Mouse (Mus musculus) limb, embryonic 13.5 days (tissue): ENCODE measurements around the gene Adora2a. TPM values are rescaled to one million over a fixed set of nuclear protein-coding genes. Genes with fewer than 3 reads are reported as not detected.
"Not testable (repeated sequence)": the region's sequence is repeated elsewhere in the genome, so short reads cannot be mapped to it uniquely, and the experiment has no call there.

Experiments used
- ATAC-seq: fragments of 200-750 bp; cut with Nextera tagmentation; 2 replicates; pipeline ENCODE4 v1.8.0; 2017; ENCODE audit warnings: low read depth, moderate number of reproducible peaks, moderate TSS enrichment; ENCODE audit not compliant: low FRiP score
- H3K27ac ChIP-seq: fragments of 300-500 bp; sonication (generic); 2 replicates; pipeline ENCODE4 v1.5.1; 2015; ENCODE audit warnings: inconsistent platforms, mild to moderate bottlenecking, moderate library complexity
- H3K27me3 ChIP-seq: fragments of 300-500 bp; sonication (generic); 2 replicates; pipeline ENCODE4 v1.6.1; 2015; ENCODE audit warnings: mild to moderate bottlenecking, inconsistent platforms
- H3K36me3 ChIP-seq: fragments of 300-500 bp; sonication (generic); 2 replicates; pipeline ENCODE4 v1.6.1; 2015; ENCODE audit warnings: inconsistent platforms, mild to moderate bottlenecking, moderate library complexity
- H3K4me1 ChIP-seq: fragments of 300-500 bp; sonication (generic); 2 replicates; pipeline ENCODE4 v1.6.1; 2015; ENCODE audit warnings: inconsistent platforms
- H3K4me2 ChIP-seq: fragments of 300-500 bp; sonication (generic); replicated peaks from 2 replicates; pipeline ENCODE4 v1.6.1; 2015; ENCODE audit warnings: inconsistent platforms, mild to moderate bottlenecking, moderate library complexity
- H3K4me3 ChIP-seq: fragments of 300-500 bp; sonication (generic); 2 replicates; pipeline ENCODE4 v1.5.1; 2015; ENCODE audit warnings: moderate library complexity, mild to moderate bottlenecking, inconsistent platforms
- H3K9ac ChIP-seq: fragments of 300-500 bp; sonication (generic); 2 replicates; pipeline ENCODE4 v1.6.1; 2015; ENCODE audit warnings: mild to moderate bottlenecking, inconsistent platforms
- H3K9me3 ChIP-seq: fragments of 300-500 bp; sonication (generic); 2 replicates; pipeline ENCODE4 v1.6.1; 2016; ENCODE audit warnings: inconsistent platforms
- WGBS: fragments of 180-500 bp; shearing (Covaris S2); methylation state at CpG from one replicate; pipeline ENCODE4 v1.1.7; 2015; 5-methylcytosine and 5-hydroxymethylcytosine counted together
- polyA plus RNA-seq: library from polyadenylated mRNA; unstranded; fragments of >200 nt; fragmentation: Nextera tagmentation; extraction: Ambion mirVana; gene quantifications from 2 replicates; pipeline ENCODE4 v1.2.1, GENCODE M21; 2015

Gene Adora2a
- 2.2 and 2.6 TPM in 2 replicates for polyA plus RNA-seq

DNA sequence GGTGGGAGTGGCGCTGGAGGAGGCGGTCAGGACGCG is at the start of gene Adora2a:
Gene Adora2a (plus strand): TSS at position 6 of the 36 bp plus-strand sequence.
- H3K27ac ChIP-seq = no peak within 1 kb of the TSS; the same call in 1 of the 2 replicates

DNA sequence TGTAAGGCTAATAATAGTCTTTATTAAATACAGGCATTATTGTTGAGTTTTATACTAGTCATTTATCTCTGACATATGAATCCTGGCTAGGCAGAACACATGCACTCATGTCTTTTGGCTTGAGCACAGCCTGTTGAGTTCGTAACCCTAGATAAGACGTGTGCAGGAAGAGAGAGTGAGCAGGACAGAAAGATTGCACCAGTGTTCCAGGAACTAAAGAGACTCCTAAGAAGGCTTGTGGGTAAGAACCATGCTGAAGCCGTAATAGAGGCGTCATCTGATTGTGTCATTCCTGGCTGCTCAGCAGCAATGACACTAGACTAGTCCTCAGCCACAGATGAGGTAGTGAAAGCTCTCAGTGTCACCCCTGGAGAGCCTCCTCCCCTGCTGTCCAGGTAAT is 43.7 kb upstream of the Adora2a start:
- Histone ChIP-seq H3K9ac (no peak overlapping the region), H3K4me1 (no peaks in the 10 kb centered on the region), H3K4me3 (no peak overlapping the region), H3K4me2 (no peak overlapping the region), H3K27me3 (no peaks in the 10 kb centered on the region), H3K27ac (no peak overlapping the region), H3K9me3 (no peaks in the 10 kb centered on the region), H3K36me3 (peaks cover 69% of the 10 kb centered on the region)
- WGBS = 90% methylated on average over 4 of the region's 4 CpGs
- no peak for ATAC-seq

More for the DNA sequence above, at the start of gene Adora2a:
- peaks cover 16% of the 10 kb centered on the region for H3K36me3 ChIP-seq
- H3K9ac ChIP-seq = peak within 1 kb of the TSS; percentile 55
- peaks cover 53% of the 10 kb centered on the region for H3K27me3 ChIP-seq
- WGBS = 0% methylated on average over 4 of the region's 4 CpGs
- H3K9me3 ChIP-seq = no peaks in the 10 kb centered on the region
- no peak for ATAC-seq
- peaks cover 17% of the 10 kb centered on the region for H3K4me1 ChIP-seq
- H3K4me3 ChIP-seq = peak within 1 kb of the TSS; percentile 50
- H3K4me2 ChIP-seq = peak within 1 kb of the TSS; percentile 74

DNA sequence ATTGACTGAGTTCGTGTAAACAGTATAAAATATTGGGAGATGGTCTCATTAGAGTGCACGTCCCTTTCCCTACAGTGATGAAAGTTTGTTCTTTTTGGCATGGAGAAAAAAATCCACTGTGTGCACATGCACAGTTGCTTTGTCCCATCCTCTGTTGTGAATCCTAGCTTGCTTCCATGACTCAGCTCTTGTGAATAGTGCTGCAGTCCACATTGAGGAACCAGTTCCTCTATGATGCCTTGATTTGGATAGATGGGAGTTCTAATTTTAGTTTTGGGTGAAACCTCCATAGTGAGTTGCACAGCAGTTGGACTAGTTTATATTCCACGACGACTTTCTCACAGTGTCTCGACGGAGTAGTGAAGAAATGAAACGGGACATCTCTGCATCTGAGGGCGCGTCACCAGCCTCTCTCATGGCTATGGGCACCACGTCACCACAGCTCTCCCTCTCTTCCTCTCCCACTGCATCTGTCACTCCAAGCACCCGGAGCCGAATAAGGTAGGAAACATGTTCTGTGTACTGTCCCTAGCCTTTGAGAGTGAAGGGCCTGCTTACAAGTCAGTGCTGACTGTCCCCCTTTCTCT is 40.2 kb upstream of the Adora2a start:
- H3K9ac ChIP-seq = no peak overlapping the region
- H3K4me2 ChIP-seq = no peak overlapping the region
- no peak for ATAC-seq
- no peaks in the 10 kb centered on the region for H3K4me1 ChIP-seq
- peaks cover 75% of the 10 kb centered on the region for H3K36me3 ChIP-seq
- H3K27ac ChIP-seq = no peak overlapping the region
- H3K9me3 ChIP-seq = no peaks in the 10 kb centered on the region
- no peaks in the 10 kb centered on the region for H3K27me3 ChIP-seq
- 93% methylated on average over 12 of the region's 12 CpGs for WGBS
- H3K4me3 ChIP-seq = no peak overlapping the region

DNA sequence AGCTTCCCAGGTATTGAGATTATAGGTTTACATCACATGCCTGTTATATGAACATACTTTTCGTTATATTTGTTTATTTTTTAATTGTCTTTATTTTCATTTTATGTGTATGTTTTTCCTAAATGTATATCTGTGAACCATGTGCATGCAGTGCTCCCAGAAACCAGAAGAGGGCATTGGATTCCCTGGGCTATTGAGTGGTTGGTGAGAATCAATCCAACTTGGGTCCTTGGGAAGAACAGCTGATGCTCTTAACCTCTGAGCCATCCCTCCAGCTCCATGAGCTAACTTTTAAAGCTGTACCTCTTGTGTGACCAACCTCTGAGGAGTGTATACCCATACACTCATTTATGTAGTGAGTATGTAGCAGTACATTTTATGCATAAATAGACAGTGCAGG is 39.2 kb upstream of the Adora2a start:
- Histone ChIP-seq H3K36me3 (peaks cover 70% of the 10 kb centered on the region), H3K27me3 (no peaks in the 10 kb centered on the region), H3K4me2 (no peak overlapping the region), H3K9me3 (no peaks in the 10 kb centered on the region), H3K4me1 (no peaks in the 10 kb centered on the region), H3K9ac (no peak overlapping the region), H3K4me3 (no peak overlapping the region), H3K27ac (no peak overlapping the region)
- no peak for ATAC-seq
- WGBS = 79% methylated on average over 1 of the region's 1 CpGs

DNA sequence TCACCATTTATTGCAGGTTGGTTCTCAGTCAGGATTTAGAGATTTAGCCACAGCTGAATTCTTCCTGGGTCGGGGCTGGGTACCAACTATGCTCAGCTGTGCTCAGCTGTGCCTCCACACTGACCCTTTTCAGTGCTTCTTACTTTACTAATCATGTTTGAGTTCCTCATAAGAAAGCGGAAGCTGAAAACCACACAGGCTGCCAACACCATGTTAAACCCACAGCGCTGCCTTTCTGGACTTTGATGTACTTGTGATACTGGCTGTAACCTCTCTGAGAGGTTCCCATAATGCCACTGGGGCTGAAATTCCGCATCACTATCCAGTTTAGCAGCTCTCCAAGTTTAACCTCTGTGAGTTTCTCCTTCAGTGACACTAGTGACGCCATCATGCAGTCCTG is 34.0 kb upstream of the Adora2a start:
- 89% methylated on average over 5 of the region's 5 CpGs for WGBS
- Histone ChIP-seq H3K9me3 (no peaks in the 10 kb centered on the region), H3K36me3 (peaks cover 59% of the 10 kb centered on the region), H3K9ac (no peak overlapping the region), H3K27ac (no peak overlapping the region), H3K4me1 (no peaks in the 10 kb centered on the region), H3K27me3 (no peaks in the 10 kb centered on the region), H3K4me2 (no peak overlapping the region), H3K4me3 (no peak overlapping the region)
- ATAC-seq = no peak

DNA sequence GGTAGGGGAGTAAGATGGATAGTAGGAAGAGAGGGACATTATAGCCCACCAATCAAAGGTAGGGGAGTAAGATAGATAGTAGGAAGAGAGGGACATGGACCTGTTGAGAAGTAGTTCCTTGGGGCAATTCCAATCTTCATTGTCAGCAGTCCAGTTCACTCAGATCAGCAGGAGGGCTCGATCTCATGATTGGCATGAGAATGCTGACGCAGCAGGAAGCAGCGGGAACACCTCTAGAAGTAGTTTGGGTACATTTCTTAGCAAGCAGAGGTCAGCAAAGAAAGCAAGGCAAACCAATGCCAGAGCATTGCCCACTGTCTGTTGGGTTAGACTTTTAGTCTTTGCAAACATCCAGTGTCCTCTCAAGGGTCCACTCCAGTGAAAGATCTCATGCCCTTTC is 32.9 kb upstream of the Adora2a start:
- no peak for ATAC-seq
- 98% methylated on average over 3 of the region's 3 CpGs for WGBS
- Histone ChIP-seq H3K27ac (no peak overlapping the region), H3K4me2 (no peak overlapping the region), H3K27me3 (no peaks in the 10 kb centered on the region), H3K9ac (no peak overlapping the region), H3K4me1 (no peaks in the 10 kb centered on the region), H3K36me3 (peaks cover 58% of the 10 kb centered on the region), H3K4me3 (no peak overlapping the region), H3K9me3 (no peaks in the 10 kb centered on the region)

DNA sequence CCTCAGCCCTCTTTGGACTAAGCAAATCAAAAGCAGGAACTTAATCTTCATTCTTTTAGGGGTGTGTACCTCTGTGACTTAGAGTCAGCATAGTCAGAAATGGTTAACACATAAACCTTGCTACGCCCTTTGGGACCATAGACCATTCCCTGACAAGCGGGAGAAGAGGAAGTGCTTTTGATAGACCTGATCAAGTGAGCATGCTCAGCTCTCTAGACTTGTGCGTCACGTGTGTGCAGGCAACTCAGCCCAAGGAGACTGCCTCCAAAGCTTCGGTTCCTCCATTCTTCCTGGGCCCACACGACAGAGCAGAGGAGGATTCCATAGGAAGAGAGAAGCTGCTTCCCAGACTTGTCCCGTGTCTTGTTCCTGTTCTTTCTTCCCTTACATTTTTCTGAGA is 28.1 kb upstream of the Adora2a start:
- H3K27me3 ChIP-seq = no peaks in the 10 kb centered on the region
- no peak overlapping the region for H3K4me2 ChIP-seq
- H3K36me3 ChIP-seq = peaks cover 51% of the 10 kb centered on the region
- no peak overlapping the region for H3K4me3 ChIP-seq
- 86% methylated on average over 7 of the region's 7 CpGs for WGBS
- H3K27ac ChIP-seq = no peak overlapping the region
- H3K4me1 ChIP-seq = no peaks in the 10 kb centered on the region
- H3K9ac ChIP-seq = no peak overlapping the region
- no peaks in the 10 kb centered on the region for H3K9me3 ChIP-seq
- no peak for ATAC-seq

DNA sequence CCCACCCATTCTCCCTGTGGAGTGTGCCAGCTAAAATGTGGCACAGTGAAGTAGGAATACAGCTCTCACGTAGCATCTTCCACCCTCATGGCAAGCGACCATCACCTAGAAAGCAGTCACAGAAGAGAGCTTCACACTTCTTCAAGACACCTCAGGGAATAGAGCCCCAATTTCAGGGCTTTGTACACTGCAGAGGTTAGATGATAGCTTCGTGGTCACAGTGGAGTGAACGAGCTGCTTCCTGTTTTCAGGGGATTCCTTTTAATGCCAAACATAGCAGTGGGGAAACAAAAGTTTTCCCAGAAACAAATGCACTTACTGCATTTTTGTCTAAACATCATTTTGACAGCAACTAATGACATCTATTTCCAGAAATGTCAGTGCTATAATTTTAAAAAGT is 27.3 kb upstream of the Adora2a start:
- H3K4me2 ChIP-seq = no peak overlapping the region
- no peaks in the 10 kb centered on the region for H3K27me3 ChIP-seq
- 75% methylated on average over 4 of the region's 4 CpGs for WGBS
- no peak overlapping the region for H3K27ac ChIP-seq
- H3K4me1 ChIP-seq = no peaks in the 10 kb centered on the region
- ATAC-seq = no peak
- H3K9ac ChIP-seq = no peak overlapping the region
- peaks cover 49% of the 10 kb centered on the region for H3K36me3 ChIP-seq
- no peak overlapping the region for H3K4me3 ChIP-seq
- H3K9me3 ChIP-seq = no peaks in the 10 kb centered on the region

DNA sequence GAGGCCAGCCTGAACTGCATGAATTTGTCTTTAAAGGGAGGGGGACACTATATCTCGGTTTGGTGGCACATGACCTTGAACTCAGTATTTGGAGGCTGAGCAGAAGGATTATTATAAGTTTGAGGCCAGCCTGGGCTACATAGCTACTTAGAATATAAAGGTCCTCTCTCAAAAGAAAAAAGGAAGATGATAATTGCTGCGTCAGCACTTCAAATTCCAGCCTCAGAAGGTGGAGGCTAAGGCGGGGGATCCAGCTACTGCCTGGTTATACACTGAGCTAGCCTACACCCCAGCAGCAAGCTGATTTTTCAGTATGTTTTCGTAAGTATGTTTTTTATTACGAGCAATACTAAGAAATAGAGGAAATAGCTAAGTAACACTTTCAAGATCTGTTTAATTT is 26.0 kb upstream of the Adora2a start:
- Histone ChIP-seq H3K27ac (no peak overlapping the region), H3K4me3 (no peak overlapping the region), H3K4me2 (no peak overlapping the region), H3K4me1 (peaks cover 6% of the 10 kb centered on the region), H3K36me3 (peaks cover 53% of the 10 kb centered on the region), H3K9me3 (no peaks in the 10 kb centered on the region), H3K27me3 (no peaks in the 10 kb centered on the region), H3K9ac (no peak overlapping the region)
- 88% methylated on average over 5 of the region's 5 CpGs for WGBS
- no peak for ATAC-seq

DNA sequence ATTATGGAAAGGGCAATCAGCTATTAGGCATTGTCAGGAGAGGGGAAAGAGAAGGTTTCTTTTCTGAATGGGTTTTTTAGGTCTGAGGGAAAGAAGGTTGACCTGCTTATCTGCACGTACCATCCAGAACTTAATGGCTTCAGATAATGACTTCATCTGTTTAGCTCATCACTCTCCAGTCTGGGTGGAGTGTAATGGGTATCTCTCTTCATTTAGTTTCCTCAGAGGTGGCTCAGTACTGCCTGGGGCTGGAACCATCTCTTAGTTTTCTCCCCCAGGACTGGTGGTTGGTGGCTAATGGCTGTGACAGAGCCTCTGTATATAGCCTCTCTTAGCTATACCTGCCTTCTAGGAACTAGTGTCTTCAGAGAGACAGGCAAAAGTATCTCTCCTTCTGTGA is 25.3 kb upstream of the Adora2a start:
- no peak overlapping the region for H3K4me2 ChIP-seq
- WGBS = 80% methylated on average over 1 of the region's 1 CpGs
- H3K4me3 ChIP-seq = no peak overlapping the region
- no peak for ATAC-seq
- no peaks in the 10 kb centered on the region for H3K9me3 ChIP-seq
- peaks cover 60% of the 10 kb centered on the region for H3K36me3 ChIP-seq
- H3K27ac ChIP-seq = no peak overlapping the region
- no peaks in the 10 kb centered on the region for H3K27me3 ChIP-seq
- peaks cover 6% of the 10 kb centered on the region for H3K4me1 ChIP-seq
- H3K9ac ChIP-seq = no peak overlapping the region

DNA sequence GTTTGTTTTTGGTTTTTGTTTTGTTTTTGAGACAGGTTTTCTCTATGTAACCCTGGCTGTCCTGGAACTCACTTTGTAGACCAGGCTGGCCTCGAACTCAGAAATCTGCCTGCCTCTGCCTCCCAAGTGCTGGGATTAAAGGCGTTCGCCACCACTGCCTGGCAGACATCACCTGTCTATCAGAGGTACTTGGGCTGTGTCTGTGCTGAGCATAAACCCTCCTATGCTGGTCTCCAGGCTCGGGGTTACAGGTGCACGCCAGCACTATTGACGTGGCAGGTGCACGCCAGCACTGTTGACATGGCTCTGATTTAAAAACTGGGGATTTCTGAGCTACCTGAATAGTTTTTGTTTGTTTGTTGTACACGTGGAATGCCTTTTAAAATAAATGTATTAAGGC is 24.5 kb upstream of the Adora2a start:
- H3K36me3 ChIP-seq = peaks cover 66% of the 10 kb centered on the region
- H3K27me3 ChIP-seq, ATAC-seq, H3K4me3 ChIP-seq, H3K27ac ChIP-seq, H3K9me3 ChIP-seq, H3K4me2 ChIP-seq, H3K4me1 ChIP-seq, H3K9ac ChIP-seq: not testable (repeated sequence)
- WGBS = 93% methylated on average over 8 of the region's 8 CpGs

DNA sequence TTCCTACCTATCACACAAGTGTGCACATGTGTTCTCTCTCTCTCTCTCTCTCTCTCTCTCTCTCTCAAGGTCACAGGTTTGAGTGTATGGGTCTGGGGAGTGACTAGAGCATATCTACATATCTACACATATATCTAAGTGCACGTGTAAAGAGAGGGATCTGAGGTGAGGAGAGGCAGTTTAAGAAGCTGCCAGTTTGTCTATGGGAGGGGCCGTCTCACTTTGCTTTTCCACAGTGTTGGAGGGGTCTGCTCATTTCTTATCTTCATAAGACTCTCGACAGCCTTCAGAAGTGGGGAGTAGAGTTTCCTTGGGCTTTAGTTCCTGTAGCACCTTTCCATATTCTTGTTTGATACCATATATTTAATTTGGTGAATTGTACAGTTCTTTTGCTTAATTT is 23.4 kb upstream of the Adora2a start:
- H3K36me3 ChIP-seq = peaks cover 69% of the 10 kb centered on the region
- no peak for ATAC-seq
- peaks cover 6% of the 10 kb centered on the region for H3K4me1 ChIP-seq
- H3K9ac ChIP-seq = no peak overlapping the region
- H3K27me3 ChIP-seq = no peaks in the 10 kb centered on the region
- H3K27ac ChIP-seq = no peak overlapping the region
- H3K4me3 ChIP-seq = no peak overlapping the region
- no peaks in the 10 kb centered on the region for H3K9me3 ChIP-seq
- WGBS = 85% methylated on average over 3 of the region's 3 CpGs
- H3K4me2 ChIP-seq = no peak overlapping the region

DNA sequence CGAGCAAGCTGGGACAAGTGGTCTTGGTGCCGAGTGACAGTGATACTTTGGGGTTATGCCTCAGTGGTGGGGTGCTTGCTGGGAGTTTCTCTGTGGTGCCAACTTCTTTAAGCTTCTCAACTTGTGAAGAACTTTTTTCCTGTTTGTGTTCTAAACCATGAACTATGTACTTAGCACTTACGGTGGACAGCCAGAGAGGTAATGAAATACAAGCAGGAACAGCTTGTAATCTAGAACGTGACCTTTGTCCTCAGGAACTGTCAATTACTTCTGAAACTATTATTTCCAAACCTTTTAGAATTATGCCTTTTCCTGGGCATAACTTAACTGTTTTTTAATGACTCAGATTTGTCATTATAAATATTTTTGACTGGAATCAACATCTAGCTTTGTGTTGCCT is 22.3 kb upstream of the Adora2a start:
- H3K36me3 ChIP-seq = peaks cover 70% of the 10 kb centered on the region
- no peak overlapping the region for H3K27ac ChIP-seq
- peaks cover 12% of the 10 kb centered on the region for H3K4me1 ChIP-seq
- H3K9me3 ChIP-seq = no peaks in the 10 kb centered on the region
- no peaks in the 10 kb centered on the region for H3K27me3 ChIP-seq
- no peak overlapping the region for H3K4me2 ChIP-seq
- no peak overlapping the region for H3K9ac ChIP-seq
- ATAC-seq = no peak
- no peak overlapping the region for H3K4me3 ChIP-seq
- WGBS = 67% methylated on average over 4 of the region's 4 CpGs
